Mouse (Mus musculus) thymus, adult 2 months (tissue): ENCODE results near the gene Myo3b.

Source experiments
- CTCF ChIP-seq: fragments of 200-500 bp; IDR thresholded peaks from 2 replicates; pipeline ENCODE4 v1.5.1; 2012; ENCODE audit warnings: mild to moderate bottlenecking, control low read depth, low read length, moderate library complexity, borderline replicate concordance; ENCODE audit not compliant: control insufficient read depth, poor library complexity, insufficient read depth; ENCODE audit errors: extremely low read depth
- POLR2A ChIP-seq: fragments of 200-500 bp; IDR thresholded peaks from 2 replicates; pipeline ENCODE4 v1.6.1; 2012; ENCODE audit warnings: mild to moderate bottlenecking, low read length, control low read depth, moderate library complexity; ENCODE audit not compliant: control insufficient read depth, poor library complexity, insufficient read depth; ENCODE audit errors: extremely low read depth

DNA sequence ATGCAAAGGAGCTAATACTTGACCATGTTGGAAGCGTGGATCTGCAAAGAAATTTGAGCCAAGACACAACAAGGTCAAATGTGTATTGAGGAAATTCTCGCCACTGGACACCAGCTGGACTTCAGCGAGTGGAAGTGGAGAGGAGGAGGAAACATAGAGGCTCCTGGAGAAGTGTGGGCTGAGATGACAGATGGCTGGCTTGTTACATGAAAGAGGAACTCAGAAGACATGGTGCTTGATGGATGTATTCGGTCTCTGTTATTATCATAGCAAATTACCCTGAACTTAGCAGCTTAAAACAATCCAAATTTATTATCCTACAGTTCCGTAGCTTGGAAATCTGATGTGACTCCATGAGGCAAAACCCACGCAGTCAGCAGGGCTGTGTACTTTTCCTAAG, 148.1 kb downstream of the Myo3b start:
- TF ChIP-seq CTCF (no peak), POLR2A (no peak)
